Mouse (Mus musculus) left cerebral cortex, postnatal 10 days (tissue): ENCODE data around the gene Frem3. TPM values are rescaled to one million over a fixed set of nuclear protein-coding genes. Genes with fewer than 3 reads are reported as not detected.
"Not testable (repeated sequence)": the region's sequence is repeated elsewhere in the genome, so short reads cannot be mapped to it uniquely, and the experiment has no call there.

Source experiments
- DNase-seq, 2 experiments: peaks; one replicate each; pipeline ENCODE4 v3.0.0; 2021 to 2022; ENCODE audit warnings: low spot score in 2 of 2, mixed read lengths in 1 of 2; ENCODE audit errors: extremely low spot score in 1 of 2
- intact Hi-C: fragments of 180-260 bp; cut with DNase I; formaldehyde crosslinking; loops from one replicate; pipeline ENCODE4 v1.15.1; 2025
- total RNA-seq, 2 experiments: library from RNA; stranded (reverse); gene quantifications; 2 replicates each; pipeline ENCODE4 v1.2.3; 2021

The Frem3 gene
- total RNA-seq, 2 experiments from 2014 or later, result 0.32 to 0.64 TPM

DNA sequence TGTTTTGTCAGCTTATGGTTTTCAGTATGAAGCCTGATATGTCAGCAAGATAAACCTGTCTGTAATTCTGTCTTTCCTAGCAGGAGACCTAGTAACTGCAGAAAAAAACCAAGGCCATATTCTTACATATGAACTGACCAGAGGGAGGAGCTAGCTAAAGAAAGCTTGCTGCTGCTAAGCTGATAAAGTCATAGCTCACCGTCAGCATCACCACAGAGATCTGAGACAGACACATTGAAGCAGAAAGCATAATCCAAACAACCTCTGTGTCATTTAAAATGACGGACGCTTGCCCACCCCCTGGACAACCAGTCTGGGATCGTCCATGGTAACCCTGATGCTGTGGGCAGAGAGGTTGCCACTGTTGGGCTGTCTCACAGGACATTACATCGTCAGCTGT is 71.7 kb downstream of the Frem3 start:
- no peak for DNase-seq
- intact Hi-C loops, result no loop called here

DNA sequence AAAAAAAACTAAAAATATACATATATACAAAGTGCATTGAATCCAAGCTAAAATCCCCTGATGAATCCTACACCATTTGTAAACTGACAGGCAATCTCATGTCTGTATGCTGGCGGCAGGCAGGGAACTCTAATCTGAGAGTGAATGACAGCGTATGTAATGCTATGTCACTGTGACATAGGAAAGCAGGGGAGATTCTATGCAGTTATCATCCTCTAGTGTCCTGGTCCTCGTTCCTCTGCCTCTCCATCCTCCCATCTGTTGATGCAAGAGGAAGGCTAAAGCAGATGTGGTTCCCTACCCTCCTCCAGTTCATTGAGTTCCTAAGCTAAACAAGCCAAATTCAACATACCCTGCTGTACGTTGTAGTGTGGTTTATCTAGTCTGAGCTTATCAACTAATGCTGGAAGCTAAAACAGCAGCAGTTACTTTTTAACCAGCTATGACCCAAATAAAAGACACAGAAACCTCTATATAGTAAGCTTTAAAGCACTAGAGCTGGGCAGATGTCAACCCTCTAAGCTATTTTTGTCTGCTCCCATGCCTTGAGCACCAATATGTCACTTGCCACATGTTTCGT is 73.0 kb downstream of the Frem3 start:
- no peak for DNase-seq
- intact Hi-C loops, result no loop called here

DNA sequence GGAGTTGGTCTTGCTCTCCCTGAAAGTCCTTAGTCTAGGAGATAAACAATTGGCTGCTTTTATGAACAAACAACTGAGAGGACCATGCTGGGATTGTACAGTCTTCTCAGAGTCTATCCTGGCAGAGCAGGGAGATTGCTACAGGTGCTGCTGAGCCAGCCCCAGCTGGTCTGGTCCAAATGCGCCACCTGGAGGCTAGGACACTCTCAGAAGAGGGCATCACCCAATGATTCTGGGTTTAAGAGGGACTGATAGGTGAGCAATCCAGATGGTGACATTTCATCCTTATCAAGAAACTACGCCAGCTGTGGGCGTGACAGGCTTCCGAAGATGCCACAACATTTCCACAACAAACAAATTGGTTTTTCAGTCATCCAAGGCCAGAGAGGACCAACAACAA is 77.3 kb downstream of the Frem3 start:
- peak; percentile 41 to 73 for DNase-seq
- intact Hi-C loops, result loop anchor here (5.0 kb wide), 1 partner anchor 196 kb away; the partner anchor contains the start of gene Gypa

DNA sequence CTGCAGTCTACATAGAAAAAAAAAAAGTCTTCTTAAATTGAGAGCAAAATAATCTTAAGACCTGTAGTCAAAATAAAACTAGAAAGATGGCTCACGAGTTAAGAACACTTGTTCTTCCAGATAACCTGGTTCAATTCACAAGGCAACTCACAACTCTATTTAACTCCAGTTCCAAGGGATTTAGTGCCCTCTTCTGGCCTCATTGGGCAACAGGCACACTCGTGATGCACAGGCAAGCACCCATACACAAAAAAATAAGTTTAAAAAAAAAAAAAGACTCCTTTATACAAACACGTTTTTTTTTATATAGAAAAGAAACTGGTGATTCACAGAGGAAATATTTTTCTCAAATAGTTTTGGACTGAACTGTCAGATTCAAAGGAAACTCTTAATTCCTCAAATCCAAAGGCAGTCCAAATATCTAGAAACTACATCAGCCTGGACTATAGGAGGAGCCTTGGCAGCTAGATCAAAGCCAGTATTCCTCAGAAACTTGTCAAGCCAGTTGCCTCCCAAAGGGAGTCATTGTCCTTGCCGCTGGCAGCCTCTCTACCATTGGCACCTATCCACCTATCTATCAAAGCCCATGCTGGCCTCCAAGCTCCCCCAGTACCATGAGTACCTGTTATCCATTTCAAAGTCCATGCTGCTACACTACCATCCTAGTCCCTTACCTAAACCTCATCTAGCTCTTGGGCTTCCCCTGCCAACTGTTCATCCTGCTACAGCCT is 100.0 kb downstream of the Frem3 start:
- intact Hi-C loops, result loop anchor here (10.0 kb wide), 1 partner anchor 1046 kb away; no protein-coding TSS in a partner anchor
- no peak for DNase-seq

DNA sequence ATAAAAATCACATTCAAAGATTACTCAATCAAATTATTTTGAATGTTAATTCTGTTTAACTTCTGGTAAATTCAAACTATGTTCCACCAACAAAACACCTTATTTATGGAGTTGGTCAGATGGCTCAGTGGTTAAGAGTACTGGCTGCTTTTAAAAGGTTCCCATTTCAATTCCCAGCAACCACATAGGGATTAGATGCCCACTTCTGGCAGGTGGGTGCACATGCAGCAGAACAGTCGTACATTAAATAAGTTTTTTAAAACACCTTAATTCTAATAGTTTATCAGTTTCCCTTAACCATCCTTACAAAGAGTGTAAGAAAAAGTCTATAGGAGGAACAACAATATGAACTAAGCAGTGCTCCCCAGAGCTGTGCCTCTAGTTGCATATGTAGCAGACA is 103.6 kb downstream of the Frem3 start:
- no peak for DNase-seq
- intact Hi-C loops, result loop anchor here (10.0 kb wide), 1 partner anchor 1050 kb away; no protein-coding TSS in a partner anchor

DNA sequence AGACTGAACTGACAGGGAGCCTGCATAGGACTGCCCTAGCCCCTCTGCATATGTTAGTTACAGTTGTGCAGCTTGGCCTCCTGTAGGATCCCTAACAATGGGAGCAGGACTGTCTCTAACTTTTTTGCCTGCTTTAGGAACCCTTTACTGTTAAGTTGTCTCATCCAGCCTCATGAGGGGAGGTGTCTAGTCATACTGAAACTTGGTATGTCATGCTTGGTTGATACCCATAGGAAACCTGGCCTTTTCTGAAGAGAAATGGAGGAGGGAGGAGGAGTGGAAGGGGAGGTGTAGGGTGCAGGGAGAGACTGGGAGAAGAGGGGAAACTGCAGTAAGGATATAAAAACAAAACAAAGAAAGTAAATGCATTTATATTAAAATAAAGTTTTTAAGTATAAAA is 121.4 kb downstream of the Frem3 start:
- DNase-seq, result no peak
- intact Hi-C loops, result no loop called here

DNA sequence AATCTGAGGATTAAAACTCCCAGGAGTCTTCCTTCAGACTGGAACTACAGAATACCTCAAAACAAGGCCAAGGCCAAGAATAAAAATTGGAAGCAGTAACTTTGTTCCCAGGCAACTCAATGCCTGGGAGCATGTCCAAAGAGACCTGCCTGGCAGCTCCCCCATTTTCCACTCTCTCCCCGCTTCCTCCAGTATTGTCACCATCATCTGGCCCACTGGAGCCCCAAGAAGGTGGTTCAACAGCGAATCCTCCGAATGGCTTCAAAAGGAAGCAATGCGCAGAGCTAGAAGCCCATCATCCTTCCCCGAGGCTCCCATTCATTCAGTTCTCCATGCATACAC is 127.1 kb downstream of the Frem3 start:
- intact Hi-C loops, result no loop called here
- DNase-seq, result peak; percentile 20 to 27

DNA sequence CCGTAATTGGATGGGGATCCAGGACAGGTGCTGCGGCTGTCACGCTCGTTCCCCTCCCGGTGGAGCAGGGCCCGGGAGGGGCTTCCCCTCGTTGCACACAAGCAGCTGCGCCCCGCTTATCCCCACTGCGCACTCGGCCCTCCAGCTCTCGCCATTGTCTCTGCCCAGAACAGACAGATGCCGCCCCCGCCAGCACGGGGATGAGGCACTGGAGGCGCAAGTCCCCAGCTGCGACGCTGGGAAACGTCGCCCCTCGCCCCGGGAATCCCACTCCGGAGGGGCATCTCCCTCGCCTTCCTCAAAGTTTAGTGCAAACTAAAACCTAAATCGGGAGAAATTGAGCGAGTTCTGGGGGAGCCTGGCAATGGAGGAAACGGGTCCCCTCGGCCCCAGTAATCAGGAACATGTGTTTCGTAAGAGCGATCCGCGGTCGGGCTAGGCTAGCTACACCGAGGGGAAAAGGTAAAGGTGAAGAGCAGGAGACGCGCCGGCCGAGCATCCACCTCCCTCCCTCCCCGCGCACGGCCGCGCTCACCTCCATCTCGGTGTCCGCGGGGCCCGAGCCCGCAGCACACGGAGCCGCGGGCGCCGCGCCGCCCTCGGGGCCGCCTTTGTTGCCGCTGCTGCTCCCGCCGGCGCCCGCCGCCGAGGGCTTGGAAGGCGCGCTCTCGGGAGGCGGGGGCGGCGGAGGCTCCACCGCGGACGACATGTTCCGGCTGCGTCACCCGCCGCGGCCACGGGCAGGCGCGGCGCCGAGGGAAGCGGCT is 127.7 kb downstream of the Frem3 start:
- intact Hi-C loops, result no loop called here
- DNase-seq, result peak in 1 of 2 experiments; percentile 79

DNA sequence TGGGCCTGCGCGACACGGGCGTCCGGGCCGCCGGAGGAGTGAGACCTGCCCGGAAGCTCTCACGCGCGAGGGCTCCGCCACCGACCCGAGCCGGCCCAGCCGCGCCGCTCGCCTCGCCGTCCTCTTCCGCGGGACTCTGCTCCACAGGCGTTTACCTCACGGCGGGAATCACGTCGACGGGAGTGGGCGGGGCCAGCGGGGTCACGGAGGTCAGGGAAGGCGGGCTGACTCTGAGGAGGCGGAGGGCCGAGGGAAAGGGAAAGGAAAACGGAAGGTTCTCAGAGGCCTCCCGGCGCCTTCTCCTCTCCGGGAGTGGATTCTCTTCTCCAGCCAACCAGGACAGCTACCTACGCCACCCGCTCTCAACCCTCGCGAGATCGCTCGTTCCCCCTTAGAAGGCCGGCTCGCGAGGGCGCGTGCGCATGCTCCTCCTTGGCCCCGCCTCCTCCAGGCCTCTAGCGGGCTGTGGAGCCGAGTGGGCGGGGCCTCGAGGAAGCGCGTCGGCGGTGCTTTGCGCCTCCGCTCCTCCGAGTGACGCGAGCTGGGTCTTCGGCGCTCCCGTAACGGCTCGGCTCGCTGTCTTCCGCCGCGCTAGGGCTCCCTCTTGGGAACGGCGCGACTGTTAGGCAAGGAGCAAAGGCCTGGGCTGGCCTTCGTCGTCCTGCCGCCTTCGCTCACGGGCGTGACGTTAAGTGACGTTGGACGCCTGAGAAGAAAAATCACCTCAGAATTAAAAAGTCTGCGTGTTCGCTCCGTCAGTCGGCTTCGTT is 128.5 kb downstream of the Frem3 start, which contains the start of gene Smarca5:
TSS of gene Smarca5 (minus strand) at position 343 of the 770 bp plus-strand sequence.
- intact Hi-C loops, result not testable (repeated sequence)
- DNase-seq, result peak; percentile 91 to 95

DNA sequence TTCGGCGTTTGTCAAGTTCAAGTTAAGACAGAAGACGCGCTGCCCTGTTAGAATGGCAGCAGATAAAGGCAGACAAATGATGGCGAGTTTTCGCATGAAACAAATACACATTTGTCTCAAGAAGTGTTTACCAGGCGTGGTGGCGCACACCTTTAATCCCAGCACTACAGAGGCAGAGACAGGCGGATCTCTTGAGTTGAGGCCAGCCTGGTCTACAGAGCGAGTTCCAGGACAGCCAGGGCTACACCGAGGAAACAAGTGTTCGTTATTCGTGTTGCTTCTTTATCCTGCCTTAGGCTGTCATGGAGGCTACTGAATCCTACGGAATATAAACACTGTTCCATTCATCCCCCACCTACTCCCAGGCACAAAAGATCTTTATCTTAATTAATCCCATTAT is 129.1 kb downstream of the Frem3 start:
- intact Hi-C loops, result no loop called here
- no peak for DNase-seq

Other genes with a start within 250 kb of the Frem3 start
- gene Gypa, start 117.3 kb upstream of the Frem3 start, total RNA-seq, result under 1 TPM in 1 of 2 experiments, not detected in 1; 0.54 TPM
- gene Smarca5, start 128.4 kb downstream of the Frem3 start, total RNA-seq, result 10 to 100 TPM; 41.8 to 45.3 TPM